Mouse (Mus musculus) left cerebral cortex, postnatal 10 days (tissue): Measurements from ENCODE around the gene Uba52. TPM values are rescaled to one million over a fixed set of nuclear protein-coding genes. Genes with fewer than 3 reads are reported as not detected.

Experiments
- DNase-seq, 2 experiments: peaks; one replicate each; pipeline ENCODE4 v3.0.0; 2021 to 2022; ENCODE audit warnings: low spot score in 2 of 2, mixed read lengths in 1 of 2; ENCODE audit errors: extremely low spot score in 1 of 2
- intact Hi-C: fragments of 180-260 bp; cut with DNase I; formaldehyde crosslinking; loops from one replicate; pipeline ENCODE4 v1.15.1; 2025
- total RNA-seq, 2 experiments: library from RNA; stranded (reverse); gene quantifications; 2 replicates each; pipeline ENCODE4 v1.2.3; 2021

Gene Uba52
- total RNA-seq, 2 experiments from 2014 or later: 991 to 1,007 TPM

GRCm38 (mm10) chr8:70490061-70490879 lies 20.3 kb downstream of the Uba52 start:
- intact Hi-C loops: no loop called here
- DNase-seq: no peak

DNA sequence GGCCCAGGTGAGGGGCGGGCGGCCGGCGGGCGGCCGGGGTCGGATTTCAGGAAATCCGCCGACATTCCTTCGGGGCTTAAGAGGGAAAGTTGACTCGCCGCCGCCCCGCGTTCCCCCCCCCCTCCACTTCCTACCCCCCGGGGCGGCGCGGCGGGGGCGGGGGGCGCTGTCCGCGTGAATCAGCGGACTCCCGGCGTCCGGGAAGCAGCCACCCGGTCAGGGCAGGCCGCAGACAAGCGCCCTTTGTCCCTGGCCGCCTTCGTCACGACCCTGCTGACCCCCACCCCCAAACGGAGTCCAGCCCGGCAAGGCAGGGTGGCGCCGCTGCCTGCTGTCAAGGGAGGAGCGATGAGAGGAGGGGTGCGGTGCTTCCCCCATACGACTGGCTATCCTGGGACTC lies 21.0 kb downstream of the Uba52 start:
- intact Hi-C loops: no loop called here

GRCm38 (mm10) chr8:70488931-70489470 lies 21.6 kb downstream of the Uba52 start:
- intact Hi-C loops: no loop called here
- no peak for DNase-seq

More for the DNA sequence above, 21.0 kb downstream of the Uba52 start:
- peak in 1 of 2 experiments; percentile 52 for DNase-seq

DNA sequence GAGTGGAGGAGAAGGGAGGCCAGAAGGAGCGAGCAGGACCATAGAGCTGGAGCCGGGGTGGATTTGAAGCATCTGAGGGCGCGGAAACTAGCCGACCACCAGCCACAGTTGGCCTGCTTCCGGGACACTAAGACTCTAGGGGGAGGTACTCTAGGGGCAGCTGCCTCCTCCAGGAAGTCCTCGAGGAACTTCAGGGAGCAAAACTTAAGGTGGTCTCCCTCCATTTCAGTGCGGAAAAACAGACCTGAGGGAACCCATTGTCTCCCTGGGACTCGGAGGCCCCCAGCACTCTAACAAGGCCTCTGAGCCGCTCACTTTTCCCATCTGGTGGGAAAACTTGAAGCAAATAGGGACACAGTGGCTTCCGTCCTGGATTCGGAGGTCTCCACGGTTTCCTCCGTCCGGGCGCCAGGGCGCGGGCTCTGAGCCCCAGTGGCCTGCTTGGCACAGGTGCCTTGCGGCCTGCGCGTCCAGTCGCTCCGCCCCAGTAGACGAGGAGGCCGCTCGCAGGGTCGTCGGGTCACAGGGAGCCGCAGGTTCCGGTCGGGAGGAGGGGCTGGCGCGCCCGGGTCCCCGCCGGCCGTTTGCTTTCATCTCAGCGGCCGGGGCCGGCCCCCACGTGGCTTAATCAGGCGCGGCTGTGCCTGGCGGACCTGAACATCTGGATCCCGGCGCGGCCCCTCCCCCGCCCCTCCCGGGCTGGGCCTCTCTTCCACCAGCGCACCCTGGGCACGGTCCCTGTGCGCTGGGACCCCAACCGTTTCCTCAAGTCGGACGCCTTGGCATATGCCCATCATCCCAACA lies 22.4 kb downstream of the Uba52 start:
- peak in 1 of 2 experiments; percentile 72 for DNase-seq
- intact Hi-C loops: no loop called here

GRCm38 (mm10) chr8:70486941-70487520 lies 23.6 kb downstream of the Uba52 start, which contains the start of gene Tmem59l:
Tmem59l (minus strand) TSS chr8:70487358.
- peak in 1 of 2 experiments; percentile 69 for DNase-seq
- intact Hi-C loops: no loop called here

GRCm38 (mm10) chr8:70486191-70486681 lies 24.4 kb downstream of the Uba52 start:
- DNase-seq: no peak

DNA sequence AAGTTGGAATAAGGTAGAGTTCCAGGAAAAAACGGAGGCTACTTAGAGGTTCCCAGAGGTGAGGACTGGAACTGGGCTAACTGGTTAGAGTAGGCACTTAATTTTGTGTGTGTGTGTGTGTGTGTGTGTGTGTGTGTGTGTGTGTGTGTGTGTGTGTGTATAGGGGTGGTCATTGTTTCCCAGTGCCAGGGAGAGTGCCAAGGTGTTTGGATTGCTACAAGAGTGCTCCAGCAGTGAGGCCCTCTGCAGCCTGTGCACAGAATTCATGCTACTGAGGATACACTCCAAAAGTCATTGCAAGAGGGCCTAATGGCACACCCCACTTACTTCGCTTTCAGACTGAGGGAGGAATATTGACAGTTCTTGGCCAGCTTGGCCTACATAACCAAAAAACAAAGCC lies 27.7 kb downstream of the Uba52 start:
- DNase-seq: no peak
- intact Hi-C loops: no loop called here

More at GRCm38 (mm10) chr8:70486191-70486681, 24.4 kb downstream of the Uba52 start:
- intact Hi-C loops: no loop called here

DNA sequence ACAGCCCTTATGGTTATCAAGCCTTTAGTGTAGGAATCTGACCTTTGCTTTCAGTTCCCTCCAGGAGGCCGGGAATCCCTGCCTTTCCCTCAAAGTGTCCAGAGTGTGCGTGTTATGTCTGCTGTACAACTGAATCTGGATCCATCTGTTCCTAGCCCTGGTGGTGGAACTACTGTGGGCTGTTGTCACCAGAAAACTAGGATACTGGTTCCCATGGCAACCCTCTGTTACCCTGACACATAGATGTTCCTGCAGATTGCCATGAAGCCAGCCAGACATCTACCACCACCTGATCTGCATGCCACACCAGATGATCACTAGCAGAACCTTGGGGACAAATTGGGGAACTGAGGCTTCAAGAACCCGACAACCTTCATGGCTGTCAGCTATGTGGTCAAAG lies 28.7 kb downstream of the Uba52 start:
- peak in 1 of 2 experiments; percentile 69 for DNase-seq
- intact Hi-C loops: no loop called here

DNA sequence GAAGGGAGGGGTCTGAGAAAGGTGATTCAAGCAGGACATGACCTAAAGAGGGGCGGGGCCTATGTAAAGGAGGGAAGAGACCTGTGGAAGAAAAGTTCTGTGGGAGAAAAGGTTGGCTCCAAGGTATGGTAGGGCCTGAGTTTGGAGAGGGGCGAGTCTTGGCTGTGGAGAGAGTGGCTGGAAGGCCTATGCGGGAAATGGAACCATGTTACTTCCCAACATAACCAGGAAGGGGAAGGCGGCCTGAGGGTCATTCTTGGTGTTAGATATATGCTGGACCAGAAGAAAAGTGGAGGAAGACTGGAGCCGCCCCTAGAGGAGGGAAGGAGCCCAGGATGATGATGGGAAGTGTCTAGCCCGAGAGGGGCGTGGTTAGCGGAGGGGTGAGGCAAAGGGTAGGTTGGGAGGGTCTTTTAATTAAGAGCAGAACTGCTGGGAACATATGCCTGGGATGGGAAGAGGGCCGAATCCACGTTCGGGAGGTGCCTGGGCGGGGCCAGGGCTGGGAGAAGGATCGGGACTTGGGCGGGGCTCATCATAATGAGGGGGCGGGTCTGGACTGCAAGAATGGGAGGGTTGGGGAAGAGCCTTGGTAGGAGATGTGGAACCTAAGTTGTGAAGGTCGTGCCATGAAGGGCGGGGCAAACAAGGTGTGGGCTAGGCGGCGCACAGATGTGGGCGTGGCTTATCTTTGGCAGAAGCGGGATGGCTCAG lies 33.2 kb downstream of the Uba52 start:
- intact Hi-C loops: no loop called here
- DNase-seq: no peak

GRCm38 (mm10) chr8:70476333-70477268 lies 34.0 kb downstream of the Uba52 start, which contains the start of gene Klhl26:
Klhl26 (minus strand) TSS chr8:70476968.
- intact Hi-C loops: no loop called here
- DNase-seq: peak; percentile 85 to 95

- intact Hi-C loops: no loop called here
- no peak for DNase-seq
These were observed 38.7 kb downstream of the Uba52 start for GRCm38 (mm10) chr8:70471856-70472255.

DNA sequence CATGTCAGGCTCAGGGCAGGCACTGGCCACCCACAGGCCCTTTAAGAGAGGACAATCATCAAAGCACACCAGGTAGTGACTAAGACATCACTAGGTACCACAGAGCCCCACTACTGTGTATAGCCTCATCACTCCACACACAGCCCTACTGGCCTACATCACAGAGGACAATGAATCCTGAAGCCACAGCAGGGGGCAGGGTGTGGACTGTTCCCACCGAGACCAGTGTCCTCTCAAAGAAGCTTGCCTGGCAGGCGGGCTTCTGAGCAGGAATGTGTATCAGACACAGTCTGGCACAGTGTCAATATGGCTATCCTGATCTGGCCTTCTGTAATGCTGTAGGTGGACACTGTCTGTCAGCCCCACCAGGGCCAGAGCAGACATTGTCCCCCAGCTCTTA lies 40.7 kb downstream of the Uba52 start:
- intact Hi-C loops: no loop called here
- DNase-seq: peak in 1 of 2 experiments; percentile 69

- intact Hi-C loops: no loop called here
These were observed 41.2 kb downstream of the Uba52 start for GRCm38 (mm10) chr8:70469295-70469916.

DNA sequence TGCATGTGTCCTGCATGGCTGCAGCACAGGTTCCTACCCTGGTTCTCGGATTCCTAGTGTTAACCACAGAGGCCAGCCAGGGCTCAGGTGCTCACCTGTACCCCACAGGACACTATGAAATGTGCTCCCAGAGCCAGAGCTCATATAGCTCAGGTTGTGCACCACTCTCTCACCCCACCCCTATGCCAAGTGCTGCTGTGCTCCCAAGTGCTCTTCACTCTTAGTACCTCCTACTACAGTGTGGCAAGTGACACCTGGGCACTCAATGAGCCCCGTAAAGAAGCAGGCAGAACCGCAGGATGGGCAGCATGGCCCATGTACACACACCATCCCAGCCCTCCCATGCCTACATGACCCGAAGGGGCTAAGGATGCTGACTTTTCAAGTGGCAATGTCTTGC lies 41.9 kb downstream of the Uba52 start:
- intact Hi-C loops: no loop called here
- no peak for DNase-seq

More at GRCm38 (mm10) chr8:70469295-70469916, 41.2 kb downstream of the Uba52 start:
- no peak for DNase-seq

- intact Hi-C loops: no loop called here
- no peak for DNase-seq
These were observed 42.7 kb downstream of the Uba52 start for GRCm38 (mm10) chr8:70467907-70468306.

GRCm38 (mm10) chr8:70467229-70467725 lies 43.3 kb downstream of the Uba52 start:
- intact Hi-C loops: no loop called here

GRCm38 (mm10) chr8:70466771-70467170 lies 43.8 kb downstream of the Uba52 start:
- intact Hi-C loops: no loop called here
- DNase-seq: peak in 1 of 2 experiments; percentile 80

More at GRCm38 (mm10) chr8:70467229-70467725, 43.3 kb downstream of the Uba52 start:
- DNase-seq: no peak
